Mouse (Mus musculus): Measurements from ENCODE around the gene Top3a.

- TF ChIP-seq CTCF (conservative IDR thresholded peaks at IDR 0.05; ENCODE audit: low read length) (no peak), NANOG (IDR thresholded peaks at IDR 0.05; ENCODE audit: borderline replicate concordance, low read length) (no peak)
Observed at GRCm38 (mm10) chr11:60704023-60704880, 72.9 kb downstream of the Top3a start.

Data from E14TG2a.4 (cell line).